Mouse (Mus musculus) kidney, embryonic 16.5 days (tissue): Measurements from ENCODE around the gene Auh. TPM values are rescaled to one million over a fixed set of nuclear protein-coding genes. Genes with fewer than 3 reads are reported as not detected.
A peak's percentile ranks its signal among the peaks of the same experiment; 100 is the strongest.

Experiments used
- ATAC-seq: fragments of 200-750 bp; cut with Nextera tagmentation; 2 replicates; pipeline ENCODE4 v1.8.0; 2017; ENCODE audit warnings: moderate TSS enrichment; ENCODE audit not compliant: low FRiP score, low TSS enrichment
- H3K27ac ChIP-seq: fragments of 300-500 bp; sonication (generic); 2 replicates; pipeline ENCODE4 v1.5.1; 2014; ENCODE audit warnings: low read length
- H3K27me3 ChIP-seq: fragments of 300-500 bp; sonication (generic); 2 replicates; pipeline ENCODE4 v1.6.1; 2014; ENCODE audit warnings: low read length, control low read depth, mixed read lengths; ENCODE audit not compliant: insufficient read depth
- H3K36me3 ChIP-seq: fragments of 300-500 bp; sonication (generic); 2 replicates; pipeline ENCODE4 v1.6.1; 2014; ENCODE audit warnings: low read length, control low read depth, mixed read lengths; ENCODE audit not compliant: insufficient read depth
- H3K4me1 ChIP-seq: fragments of 300-500 bp; sonication (generic); 2 replicates; pipeline ENCODE4 v1.6.1; 2014; ENCODE audit warnings: low read length, control low read depth, mixed read lengths; ENCODE audit not compliant: insufficient read depth
- H3K4me2 ChIP-seq: fragments of 300-500 bp; sonication (generic); replicated peaks from 2 replicates; pipeline ENCODE4 v1.6.1; 2014; ENCODE audit warnings: low read depth, low read length
- H3K4me3 ChIP-seq: fragments of 300-500 bp; sonication (generic); 2 replicates; pipeline ENCODE4 v1.5.1; 2014; ENCODE audit warnings: mild to moderate bottlenecking, low read length
- H3K9ac ChIP-seq: fragments of 300-500 bp; sonication (generic); replicated peaks from 2 replicates; pipeline ENCODE4 v1.6.1; 2014; ENCODE audit warnings: low read length
- H3K9me3 ChIP-seq: fragments of 300-500 bp; sonication (generic); 2 replicates; pipeline ENCODE4 v1.6.1; 2016; ENCODE audit warnings: low read length, control low read depth
- WGBS: fragments of 180-500 bp; shearing (Covaris S2); extraction: QIAGEN DNeasy Blood & Tissue Kit; methylation state at CpG from one replicate; pipeline ENCODE4 v1.1.7; 2014; 5-methylcytosine and 5-hydroxymethylcytosine counted together
- polyA plus RNA-seq: library from polyadenylated mRNA; unstranded; fragments of >200 nt; fragmentation: Nextera tagmentation; extraction: Ambion mirVana; gene quantifications from 2 replicates; pipeline ENCODE4 v1.2.1, GENCODE M21; 2015

Gene Auh
- polyA plus RNA-seq, 1 experiment from 2014 or later = 68.0 TPM

GRCm38 (mm10) chr13:52833220-52833619 is 96.3 kb downstream of the Auh start:
- H3K27ac ChIP-seq = no peak overlapping the region
- H3K4me3 ChIP-seq = no peak overlapping the region
- H3K9ac ChIP-seq = no peak overlapping the region
- H3K36me3 ChIP-seq = peaks cover 4% of the 10 kb centered on the region; the same call in 1 of the 2 replicates
- WGBS = 77% methylated on average over 4 of the region's 4 CpGs
- H3K27me3 ChIP-seq = no peaks in the 10 kb centered on the region
- no peak overlapping the region for H3K4me2 ChIP-seq
- no peaks in the 10 kb centered on the region for H3K4me1 ChIP-seq
- H3K9me3 ChIP-seq = no peaks in the 10 kb centered on the region
- no peak for ATAC-seq

GRCm38 (mm10) chr13:52832481-52833170 is 96.9 kb downstream of the Auh start:
- ATAC-seq = no peak
- 79% methylated on average over 8 of the region's 8 CpGs for WGBS
- H3K4me3 ChIP-seq = no peak overlapping the region

GRCm38 (mm10) chr13:52831037-52831757 is 98.3 kb downstream of the Auh start:
- Histone ChIP-seq H3K27ac (no peak overlapping the region), H3K4me3 (no peak overlapping the region), H3K9ac (no peak overlapping the region), H3K4me1 (no peaks in the 10 kb centered on the region), H3K27me3 (no peaks in the 10 kb centered on the region), H3K4me2 (no peak overlapping the region), H3K36me3 (no peaks in the 10 kb centered on the region), H3K9me3 (no peaks in the 10 kb centered on the region)
- peak; percentile 49; the same call in 1 of the 2 replicates for ATAC-seq
- WGBS = 87% methylated on average over 13 of the region's 13 CpGs

More at GRCm38 (mm10) chr13:52832481-52833170, 96.9 kb downstream of the Auh start:
- no peaks in the 10 kb centered on the region for H3K4me1 ChIP-seq
- H3K27ac ChIP-seq = no peak overlapping the region
- no peaks in the 10 kb centered on the region for H3K27me3 ChIP-seq
- no peaks in the 10 kb centered on the region for H3K9me3 ChIP-seq
- H3K4me2 ChIP-seq = no peak overlapping the region
- no peak overlapping the region for H3K9ac ChIP-seq
- H3K36me3 ChIP-seq = peaks cover 4% of the 10 kb centered on the region; the same call in 1 of the 2 replicates

GRCm38 (mm10) chr13:52828946-52829523 is 100.4 kb downstream of the Auh start:
- no peak overlapping the region for H3K27ac ChIP-seq
- no peak overlapping the region for H3K4me2 ChIP-seq
- H3K9ac ChIP-seq = no peak overlapping the region
- H3K9me3 ChIP-seq = no peaks in the 10 kb centered on the region
- no peaks in the 10 kb centered on the region for H3K36me3 ChIP-seq
- no peaks in the 10 kb centered on the region for H3K4me1 ChIP-seq
- 65% methylated on average over 11 of the region's 12 CpGs for WGBS
- no peaks in the 10 kb centered on the region for H3K27me3 ChIP-seq
- no peak overlapping the region for H3K4me3 ChIP-seq
- ATAC-seq = no peak

GRCm38 (mm10) chr13:52828217-52828616 is 101.3 kb downstream of the Auh start:
- ATAC-seq = no peak

GRCm38 (mm10) chr13:52826666-52827065 is 102.8 kb downstream of the Auh start:
- H3K4me1 ChIP-seq = peaks cover 19% of the 10 kb centered on the region
- no peaks in the 10 kb centered on the region for H3K27me3 ChIP-seq
- H3K36me3 ChIP-seq = no peaks in the 10 kb centered on the region
- H3K27ac ChIP-seq = no peak overlapping the region
- H3K4me3 ChIP-seq = no peak overlapping the region
- no peak overlapping the region for H3K4me2 ChIP-seq
- no peak overlapping the region for H3K9ac ChIP-seq
- ATAC-seq = no peak
- no peaks in the 10 kb centered on the region for H3K9me3 ChIP-seq

More at GRCm38 (mm10) chr13:52828217-52828616, 101.3 kb downstream of the Auh start:
- H3K9ac ChIP-seq = no peak overlapping the region
- 68% methylated on average over 2 of the region's 2 CpGs for WGBS
- H3K9me3 ChIP-seq = no peaks in the 10 kb centered on the region
- H3K27me3 ChIP-seq = no peaks in the 10 kb centered on the region
- no peak overlapping the region for H3K4me3 ChIP-seq
- H3K4me1 ChIP-seq = 0 out of 2 replicates have a peak, but pooled peaks cover 3% of the 10 kb centered on the region
- H3K27ac ChIP-seq = no peak overlapping the region
- no peak overlapping the region for H3K4me2 ChIP-seq
- H3K36me3 ChIP-seq = no peaks in the 10 kb centered on the region

GRCm38 (mm10) chr13:52824754-52825153 is 104.7 kb downstream of the Auh start:
- H3K4me1 ChIP-seq = peaks cover 34% of the 10 kb centered on the region
- H3K4me2 ChIP-seq = no peak overlapping the region
- H3K9me3 ChIP-seq = no peaks in the 10 kb centered on the region
- no peaks in the 10 kb centered on the region for H3K36me3 ChIP-seq
- no peak overlapping the region for H3K4me3 ChIP-seq
- no peak for ATAC-seq
- 0 out of 2 replicates have a peak overlapping the region, but pooled peaks have one; percentile 4 for H3K9ac ChIP-seq
- no peak overlapping the region for H3K27ac ChIP-seq
- 53% methylated on average over 9 of the region's 9 CpGs for WGBS
- no peaks in the 10 kb centered on the region for H3K27me3 ChIP-seq

- peak overlapping the region; percentile 35 for H3K4me2 ChIP-seq
- H3K9me3 ChIP-seq = no peaks in the 10 kb centered on the region
- ATAC-seq = peak; percentile 77
- peaks cover 57% of the 10 kb centered on the region for H3K4me1 ChIP-seq
- 6% methylated on average over 21 of the region's 23 CpGs for WGBS
- H3K9ac ChIP-seq = no peak overlapping the region; the same call in 1 of the 2 replicates
- no peak overlapping the region for H3K4me3 ChIP-seq
- H3K27ac ChIP-seq = peak overlapping the region; percentile 86
- H3K36me3 ChIP-seq = no peaks in the 10 kb centered on the region
- H3K27me3 ChIP-seq = no peaks in the 10 kb centered on the region
Observed at GRCm38 (mm10) chr13:52822165-52823149, 107.0 kb downstream of the Auh start.

- Histone ChIP-seq H3K9ac (0 out of 2 replicates have a peak overlapping the region, but pooled peaks have one; percentile 20), H3K4me2 (no peak overlapping the region)
- WGBS = 9% methylated on average over 9 of the region's 9 CpGs
Observed at GRCm38 (mm10) chr13:52821571-52821970, 107.9 kb downstream of the Auh start.

More at GRCm38 (mm10) chr13:52821571-52821970, 107.9 kb downstream of the Auh start:
- no peaks in the 10 kb centered on the region for H3K36me3 ChIP-seq
- no peaks in the 10 kb centered on the region for H3K27me3 ChIP-seq
- H3K27ac ChIP-seq = peak overlapping the region; percentile 86
- H3K4me3 ChIP-seq = no peak overlapping the region
- ATAC-seq = 0 out of 2 replicates have a peak, but pooled peaks have one; percentile 36
- H3K4me1 ChIP-seq = peaks cover 59% of the 10 kb centered on the region
- no peaks in the 10 kb centered on the region for H3K9me3 ChIP-seq
